Mouse (Mus musculus): ENCODE measurements at regions not wholly inside any gene's neighbourhood (a gene's known extent, or its start where the extent isn't known, plus 50 kb on each side); places are given as distances from the start of the nearest gene placed in this dataset.
A peak's percentile ranks its signal among the peaks of the same experiment; 100 is the strongest.

DNA sequence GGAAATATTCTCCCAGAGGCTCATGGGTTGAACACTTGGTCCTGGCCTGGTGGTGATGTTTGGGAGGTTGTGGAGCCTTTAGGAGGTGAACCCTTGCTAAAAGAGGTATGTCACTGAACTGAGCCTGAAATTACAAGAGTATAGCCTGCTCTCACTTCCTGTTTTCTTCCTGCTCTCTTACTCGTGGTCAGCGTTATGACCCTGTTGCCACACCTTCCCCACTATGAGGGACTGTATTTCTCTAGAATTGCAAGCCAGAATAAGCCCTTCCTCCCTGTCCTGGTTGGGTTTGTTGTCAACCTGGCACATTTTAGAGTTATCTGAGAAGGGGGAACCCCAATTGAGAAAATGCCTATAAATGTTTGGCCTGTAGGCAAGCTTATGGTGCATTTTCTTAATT, 674.1 kb downstream of the Epm2a start:
- no peak overlapping the region for H3K4me3 ChIP-seq (ENCODE audit: low read depth, low read length)
- no peak overlapping the region for H3K9ac ChIP-seq
- H3K27me3 ChIP-seq (ENCODE audit: insufficient read depth, low read length) = no peaks in the 10 kb centered on the region
- no peak overlapping the region for H3K4me2 ChIP-seq (ENCODE audit: low read depth)
- H3K36me3 ChIP-seq (ENCODE audit: insufficient read depth) = no peaks in the 10 kb centered on the region
- no peaks in the 10 kb centered on the region for H3K9me3 ChIP-seq (ENCODE audit: low read length)
- ATAC-seq = no peak
- DNase-seq = no peak
- no peak overlapping the region for H3K27ac ChIP-seq (ENCODE audit: low read depth, low read length)
- WGBS = 88% methylated on average over 2 of the region's 2 CpGs
- H3K4me1 ChIP-seq (ENCODE audit: insufficient read depth) = no peaks in the 10 kb centered on the region
- no peak for TF ChIP-seq CTCF (IDR thresholded peaks at IDR 0.05; ENCODE audit: low read depth)

DNA sequence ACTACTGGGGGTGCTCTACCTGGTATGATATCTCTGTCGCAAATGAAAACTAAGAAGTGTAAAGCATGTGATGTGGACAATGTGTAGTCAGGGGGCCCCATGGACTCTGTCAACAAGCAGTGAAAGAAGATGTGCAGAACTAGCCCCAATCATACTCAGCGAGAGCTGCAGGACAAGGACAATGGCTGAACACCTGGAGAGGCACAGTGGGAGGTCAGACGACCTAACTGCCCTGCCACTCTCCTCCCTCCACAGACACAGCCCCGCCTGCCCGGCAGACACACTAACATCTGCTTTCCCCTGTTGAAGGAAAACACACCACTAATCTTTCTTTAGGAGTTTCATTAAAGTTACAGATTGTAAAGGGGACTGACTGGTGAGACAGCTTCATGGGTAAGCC, 675.1 kb downstream of the Epm2a start:
- H3K9me3 ChIP-seq (ENCODE audit: low read length) = no peaks in the 10 kb centered on the region
- DNase-seq = no peak
- WGBS = 29% methylated on average over 5 of the region's 5 CpGs
- ATAC-seq = no peak
- no peak overlapping the region for H3K9ac ChIP-seq
- no peaks in the 10 kb centered on the region for H3K36me3 ChIP-seq (ENCODE audit: insufficient read depth)
- H3K4me2 ChIP-seq (ENCODE audit: low read depth) = no peak overlapping the region
- no peaks in the 10 kb centered on the region for H3K27me3 ChIP-seq (ENCODE audit: insufficient read depth, low read length)
- H3K4me3 ChIP-seq (ENCODE audit: low read depth, low read length) = no peak overlapping the region
- TF ChIP-seq CTCF (IDR thresholded peaks at IDR 0.05; ENCODE audit: low read depth) = no peak
- H3K27ac ChIP-seq (ENCODE audit: low read depth, low read length) = no peak overlapping the region
- no peaks in the 10 kb centered on the region for H3K4me1 ChIP-seq (ENCODE audit: insufficient read depth)

DNA sequence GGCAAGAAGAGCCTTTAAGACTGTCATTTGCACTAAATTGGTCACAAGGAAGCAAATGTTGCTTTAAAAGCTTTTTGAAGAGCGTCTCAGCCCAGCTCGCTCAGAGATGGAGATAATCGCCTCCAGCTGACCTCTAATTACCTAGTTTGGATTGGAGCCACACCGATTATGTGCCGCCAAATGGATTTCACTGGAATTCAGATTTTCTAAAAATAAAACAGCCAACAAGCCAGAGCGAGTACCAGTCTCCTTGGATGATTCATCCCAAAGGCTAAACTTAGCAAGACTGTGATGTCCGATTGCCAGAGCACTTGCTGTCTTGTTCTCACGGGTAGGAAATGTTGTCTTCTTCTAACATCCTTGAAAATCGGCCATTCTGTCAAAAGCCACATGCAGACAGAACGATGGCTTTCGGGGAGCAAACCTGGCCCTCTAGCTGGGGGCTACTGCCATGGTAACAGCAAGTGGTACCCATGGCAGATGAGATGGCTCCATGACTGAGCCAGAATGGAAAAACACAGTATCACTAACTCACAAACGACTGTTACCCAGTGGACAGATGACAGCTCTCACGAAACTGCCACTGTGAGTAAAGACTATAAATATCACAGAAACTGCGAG, 676.1 kb downstream of the Epm2a start:
- Histone ChIP-seq H3K4me3 (ENCODE audit: low read depth, low read length) (no peak overlapping the region), H3K27me3 (ENCODE audit: insufficient read depth, low read length) (no peaks in the 10 kb centered on the region), H3K27ac (ENCODE audit: low read depth, low read length) (no peak overlapping the region), H3K4me1 (ENCODE audit: insufficient read depth) (no peaks in the 10 kb centered on the region), H3K4me2 (ENCODE audit: low read depth) (no peak overlapping the region), H3K9ac (no peak overlapping the region), H3K36me3 (ENCODE audit: insufficient read depth) (no peaks in the 10 kb centered on the region), H3K9me3 (ENCODE audit: low read length) (no peaks in the 10 kb centered on the region)
- DNase-seq = peak; percentile 53
- TF ChIP-seq CTCF (IDR thresholded peaks at IDR 0.05; ENCODE audit: low read depth) = no peak
- ATAC-seq = peak; percentile 71
- WGBS = 41% methylated on average over 14 of the region's 14 CpGs

DNA sequence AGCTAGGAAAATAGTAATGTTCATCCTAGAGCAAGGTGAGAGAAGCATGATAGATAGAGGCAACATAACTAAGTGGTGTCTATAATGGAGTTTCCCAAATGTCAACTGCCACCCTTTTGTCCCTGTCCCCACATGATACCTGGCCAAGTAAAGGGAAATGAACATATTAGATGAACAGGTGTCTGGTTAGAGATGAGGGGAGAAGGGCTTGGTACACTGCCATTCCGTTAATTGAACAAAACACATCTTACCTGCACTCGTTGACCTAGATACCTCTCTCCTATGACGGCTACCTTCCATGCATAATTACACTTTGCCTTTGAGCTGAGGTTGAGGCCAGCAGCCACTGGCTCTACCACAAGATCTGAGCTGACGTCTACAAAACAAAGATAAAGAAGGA, 677.4 kb downstream of the Epm2a start:
- ATAC-seq = no peak
- H3K4me2 ChIP-seq (ENCODE audit: low read depth) = no peak overlapping the region
- WGBS = 83% methylated on average over 4 of the region's 4 CpGs

DNA sequence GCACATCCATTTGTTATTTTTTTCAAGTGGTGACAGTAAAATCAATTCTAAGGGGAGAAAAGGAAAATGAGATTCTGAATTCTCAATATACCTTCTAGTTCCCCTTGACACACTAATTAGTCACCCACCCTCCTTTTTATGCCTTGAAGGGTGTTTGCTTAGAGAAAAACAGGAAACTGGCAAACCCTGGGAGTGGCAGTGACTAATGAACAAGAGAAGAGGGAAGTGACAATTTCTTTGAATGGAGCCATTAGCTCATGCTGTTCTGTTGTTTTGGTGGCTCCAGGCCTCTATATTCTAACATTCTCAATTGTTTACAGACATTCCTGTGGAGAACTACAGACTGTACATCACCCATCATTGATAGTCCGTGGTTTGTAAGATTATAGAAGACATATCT, 692.0 kb downstream of the Epm2a start:
- H3K9ac ChIP-seq = no peak overlapping the region
- no peaks in the 10 kb centered on the region for H3K36me3 ChIP-seq (ENCODE audit: insufficient read depth)
- TF ChIP-seq CTCF (IDR thresholded peaks at IDR 0.05; ENCODE audit: low read depth) = no peak
- H3K4me2 ChIP-seq (ENCODE audit: low read depth) = no peak overlapping the region
- no peak for ATAC-seq
- H3K4me1 ChIP-seq (ENCODE audit: insufficient read depth) = no peaks in the 10 kb centered on the region
- no peaks in the 10 kb centered on the region for H3K27me3 ChIP-seq (ENCODE audit: insufficient read depth, low read length)
- no peak for DNase-seq
- 18% methylated on average over 1 of the region's 1 CpGs for WGBS
- H3K9me3 ChIP-seq (ENCODE audit: low read length) = no peaks in the 10 kb centered on the region
- H3K27ac ChIP-seq (ENCODE audit: low read depth, low read length) = no peak overlapping the region
- no peak overlapping the region for H3K4me3 ChIP-seq (ENCODE audit: low read depth, low read length)

More for the DNA sequence above, 677.4 kb downstream of the Epm2a start:
- H3K4me1 ChIP-seq (ENCODE audit: insufficient read depth) = no peaks in the 10 kb centered on the region
- TF ChIP-seq CTCF (IDR thresholded peaks at IDR 0.05; ENCODE audit: low read depth) = no peak
- H3K9ac ChIP-seq = no peak overlapping the region
- no peaks in the 10 kb centered on the region for H3K36me3 ChIP-seq (ENCODE audit: insufficient read depth)
- H3K27me3 ChIP-seq (ENCODE audit: insufficient read depth, low read length) = no peaks in the 10 kb centered on the region
- DNase-seq = no peak
- H3K4me3 ChIP-seq (ENCODE audit: low read depth, low read length) = no peak overlapping the region
- H3K27ac ChIP-seq (ENCODE audit: low read depth, low read length) = no peak overlapping the region
- H3K9me3 ChIP-seq (ENCODE audit: low read length) = no peaks in the 10 kb centered on the region

DNA sequence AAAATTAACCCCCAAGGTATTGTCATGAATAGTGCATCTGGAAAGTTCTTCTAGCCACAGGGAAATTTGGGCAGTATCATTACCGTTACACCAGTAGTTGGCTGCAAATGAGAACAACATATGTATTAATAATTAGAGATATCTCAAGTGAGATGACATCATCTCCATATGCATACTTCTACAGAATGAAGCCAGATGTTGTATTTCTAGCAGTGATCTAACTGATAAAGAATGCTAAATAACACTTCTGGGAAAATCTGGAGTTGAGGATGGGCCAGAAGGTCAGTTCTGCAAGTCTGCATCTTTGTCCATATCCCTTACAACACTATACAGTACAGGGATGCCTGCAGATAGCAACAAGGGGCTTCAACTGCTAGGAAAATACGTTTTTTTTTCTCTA, 702.7 kb downstream of the Epm2a start:
- no peaks in the 10 kb centered on the region for H3K36me3 ChIP-seq (ENCODE audit: insufficient read depth)
- TF ChIP-seq CTCF (IDR thresholded peaks at IDR 0.05; ENCODE audit: low read depth) = no peak
- H3K4me1 ChIP-seq (ENCODE audit: insufficient read depth) = no peaks in the 10 kb centered on the region
- 61% methylated on average over 2 of the region's 2 CpGs for WGBS
- H3K4me2 ChIP-seq (ENCODE audit: low read depth) = no peak overlapping the region
- no peaks in the 10 kb centered on the region for H3K27me3 ChIP-seq (ENCODE audit: insufficient read depth, low read length)
- H3K4me3 ChIP-seq (ENCODE audit: low read depth, low read length) = no peak overlapping the region
- H3K9ac ChIP-seq = no peak overlapping the region
- H3K27ac ChIP-seq (ENCODE audit: low read depth, low read length) = no peak overlapping the region
- DNase-seq (no peak), ATAC-seq (no peak)
- no peaks in the 10 kb centered on the region for H3K9me3 ChIP-seq (ENCODE audit: low read length)

DNA sequence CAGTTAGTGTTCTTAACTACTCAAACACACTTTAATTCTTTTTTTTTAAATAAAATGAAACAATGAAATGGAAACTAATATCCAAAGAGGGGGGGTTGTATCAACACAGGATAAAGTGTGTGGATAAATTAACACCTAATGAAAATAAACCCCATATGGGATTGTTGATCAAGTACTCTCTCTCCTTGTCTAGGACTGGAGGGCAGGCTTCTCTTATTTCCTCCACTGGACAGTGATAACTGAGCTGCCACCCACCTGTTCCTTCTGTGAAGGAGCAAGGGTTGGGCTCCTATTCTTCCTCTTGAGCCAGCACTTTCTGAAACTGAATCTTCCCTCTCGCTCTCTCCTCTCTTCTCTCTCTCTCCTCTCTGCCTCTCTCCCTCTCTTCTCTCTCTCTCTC, 716.5 kb downstream of the Epm2a start:
- no peaks in the 10 kb centered on the region for H3K9me3 ChIP-seq (ENCODE audit: low read length)
- no peaks in the 10 kb centered on the region for H3K36me3 ChIP-seq (ENCODE audit: insufficient read depth)
- no peaks in the 10 kb centered on the region for H3K27me3 ChIP-seq (ENCODE audit: insufficient read depth, low read length)
- H3K4me3 ChIP-seq (ENCODE audit: low read depth, low read length) = no peak overlapping the region
- H3K4me2 ChIP-seq (ENCODE audit: low read depth) = no peak overlapping the region
- TF ChIP-seq CTCF (IDR thresholded peaks at IDR 0.05; ENCODE audit: low read depth) = no peak
- no peaks in the 10 kb centered on the region for H3K4me1 ChIP-seq (ENCODE audit: insufficient read depth)
- no peak overlapping the region for H3K9ac ChIP-seq
- 86% methylated on average over 1 of the region's 1 CpGs for WGBS
- H3K27ac ChIP-seq (ENCODE audit: low read depth, low read length) = no peak overlapping the region
- ATAC-seq = no peak
- DNase-seq = no peak
